Mouse (Mus musculus) right cerebral cortex, postnatal 10 days (tissue): ENCODE measurements around the gene Ddx31.

Source experiments
- DNase-seq, 2 experiments: peaks; one replicate each; pipeline ENCODE4 v3.0.0; 2021; ENCODE audit warnings: low spot score in 2 of 2

Ddx31 gene

DNA sequence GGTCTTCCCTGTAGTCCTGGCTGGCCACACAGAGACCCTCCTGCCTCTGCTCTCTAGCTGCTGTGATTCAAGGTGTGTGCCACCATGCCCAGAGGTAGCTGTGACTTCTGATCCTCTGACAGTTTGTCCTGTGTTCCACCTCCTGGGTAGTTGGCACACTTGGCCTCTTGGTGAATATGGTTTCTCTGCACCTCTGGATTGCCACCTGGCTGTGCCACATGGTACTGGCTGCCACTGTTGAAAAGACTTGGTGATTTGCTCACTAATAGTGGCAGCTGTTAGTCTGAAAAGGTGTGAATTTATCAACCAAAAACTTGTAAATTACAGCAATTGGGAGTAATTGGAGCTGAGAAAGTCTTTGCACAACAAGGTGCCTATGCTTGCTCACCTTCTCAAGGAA is 23.7 kb downstream of the Ddx31 start:
- no peak for DNase-seq

DNA sequence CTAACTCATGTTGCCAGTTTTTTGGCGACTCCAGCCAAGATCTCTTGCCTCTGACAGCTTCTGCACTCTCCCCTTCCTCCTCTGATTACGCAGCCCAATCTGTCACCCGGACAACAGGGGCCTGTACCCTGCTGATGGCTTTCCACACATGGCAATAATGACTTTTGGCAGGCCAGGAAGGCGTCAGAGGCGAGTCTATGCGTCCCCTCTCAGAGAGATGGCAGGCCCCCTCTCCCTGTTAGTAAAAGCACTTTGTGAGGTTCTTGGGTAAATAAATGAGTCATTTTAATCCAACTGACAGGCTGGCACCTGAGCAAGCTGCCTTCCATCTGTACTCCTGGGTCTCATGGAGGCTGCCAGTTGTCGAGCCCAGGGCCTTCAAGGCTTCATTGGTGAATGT is 27.3 kb downstream of the Ddx31 start:
- DNase-seq = peak in 1 of 2 experiments; percentile 24

DNA sequence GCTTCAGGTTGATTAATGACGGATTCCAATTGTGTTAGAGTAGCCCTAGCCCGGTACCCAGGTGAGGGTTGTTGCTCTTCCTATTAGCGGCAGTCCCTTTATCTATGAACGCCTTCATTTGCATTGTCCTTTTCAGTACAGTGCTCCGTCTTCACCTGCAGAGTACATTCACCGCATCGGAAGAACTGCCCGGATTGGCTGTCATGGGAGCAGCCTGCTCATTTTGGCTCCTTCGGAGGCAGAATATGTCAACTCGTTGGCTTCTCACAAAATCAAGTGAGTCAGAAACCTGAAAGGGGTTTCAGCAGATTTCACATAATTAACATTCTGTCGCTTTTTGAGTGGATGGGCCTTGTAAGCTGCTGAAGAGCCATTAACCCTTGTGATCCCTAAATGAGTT is 35.3 kb downstream of the Ddx31 start:
- no peak for DNase-seq

DNA sequence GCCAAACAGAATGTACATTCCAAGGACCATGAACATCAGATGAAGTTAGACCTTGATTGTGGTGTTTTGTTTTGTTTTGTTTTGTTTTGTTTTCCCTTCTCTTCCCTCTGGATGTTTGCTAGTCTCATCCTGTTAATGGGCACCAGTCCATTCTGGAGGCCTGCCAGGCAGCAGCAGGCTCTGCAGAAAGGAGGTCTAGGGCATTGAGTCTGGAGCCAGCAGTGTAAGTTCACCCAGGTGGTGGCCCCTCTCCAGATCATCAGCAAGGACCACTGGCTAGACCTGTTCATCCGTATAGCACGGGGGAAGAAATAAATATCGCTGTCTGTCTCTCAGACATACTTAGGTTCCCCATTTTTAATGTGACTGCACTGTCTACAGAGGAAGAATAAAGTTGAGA is 41.1 kb downstream of the Ddx31 start:
- DNase-seq = peak; percentile 34 to 50

DNA sequence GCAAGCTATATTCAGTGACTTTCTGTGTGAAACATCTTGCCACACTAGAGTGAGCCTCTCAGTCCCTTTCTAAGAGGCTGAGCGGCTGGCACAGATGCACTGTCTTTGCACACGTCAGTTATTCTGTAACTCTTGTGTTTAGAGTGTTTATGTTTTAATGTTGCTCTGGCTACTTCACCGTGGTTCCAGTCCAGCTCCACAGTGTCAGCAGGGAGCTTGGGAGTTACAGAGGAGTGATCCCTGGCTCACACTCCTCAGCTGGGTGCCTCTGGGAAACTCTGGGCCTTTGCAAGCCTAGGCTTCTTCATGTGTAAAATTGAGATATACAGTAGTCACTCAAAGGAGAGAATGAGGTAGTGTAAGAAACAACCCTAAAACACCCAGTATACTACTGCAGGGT is 41.8 kb downstream of the Ddx31 start:
- no peak for DNase-seq

DNA sequence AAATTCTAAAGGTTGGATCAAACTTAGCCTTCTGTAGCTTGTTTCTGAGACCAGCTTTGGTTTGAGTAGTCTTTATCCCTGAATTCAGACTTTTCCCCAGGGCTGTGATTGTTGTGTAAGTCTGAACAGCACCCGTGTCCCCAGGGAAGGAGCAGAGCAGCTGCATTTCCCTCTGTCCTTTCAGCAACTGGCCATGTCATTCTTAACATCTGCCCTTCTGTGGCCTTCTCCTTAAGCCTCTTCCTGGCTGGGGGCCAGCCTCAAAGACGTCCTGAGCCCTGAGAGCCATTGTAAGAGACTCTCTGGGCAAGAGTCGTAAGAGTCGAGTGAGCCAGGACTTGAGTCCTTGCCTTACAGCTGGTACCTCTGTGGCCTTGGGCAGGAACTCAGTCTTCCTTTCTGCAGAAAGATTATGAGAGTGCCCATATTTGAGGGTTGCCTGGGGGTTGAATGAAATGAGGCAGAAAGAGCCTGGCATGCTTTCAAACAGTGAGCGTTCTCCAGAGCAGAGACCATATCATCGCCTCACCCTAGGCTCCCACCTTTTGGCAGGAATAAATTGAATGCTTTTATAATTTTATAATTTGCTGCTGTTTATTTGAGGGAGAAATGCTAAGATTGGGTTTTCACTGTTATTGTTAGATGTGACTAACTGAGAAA is 42.8 kb downstream of the Ddx31 start:
- DNase-seq = no peak

DNA sequence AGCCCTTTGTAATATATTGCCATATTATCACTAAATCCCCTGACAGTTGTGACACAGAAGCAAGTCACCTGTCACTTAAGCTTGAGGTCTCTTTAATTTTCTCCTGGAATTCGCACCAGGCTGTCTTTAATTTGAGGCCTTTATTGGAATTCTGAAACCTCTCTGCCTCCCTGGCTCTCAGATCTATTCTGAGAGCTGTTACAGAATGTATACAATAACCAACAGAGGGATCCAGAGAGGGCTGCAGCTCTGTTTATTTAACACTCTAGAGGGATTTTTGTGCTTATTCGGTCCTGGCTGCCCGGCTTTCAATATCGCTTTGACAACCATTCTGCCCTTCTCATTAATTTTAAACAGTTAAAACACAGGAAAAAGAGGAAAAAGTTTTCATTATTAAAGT is 44.7 kb downstream of the Ddx31 start:
- DNase-seq = no peak

DNA sequence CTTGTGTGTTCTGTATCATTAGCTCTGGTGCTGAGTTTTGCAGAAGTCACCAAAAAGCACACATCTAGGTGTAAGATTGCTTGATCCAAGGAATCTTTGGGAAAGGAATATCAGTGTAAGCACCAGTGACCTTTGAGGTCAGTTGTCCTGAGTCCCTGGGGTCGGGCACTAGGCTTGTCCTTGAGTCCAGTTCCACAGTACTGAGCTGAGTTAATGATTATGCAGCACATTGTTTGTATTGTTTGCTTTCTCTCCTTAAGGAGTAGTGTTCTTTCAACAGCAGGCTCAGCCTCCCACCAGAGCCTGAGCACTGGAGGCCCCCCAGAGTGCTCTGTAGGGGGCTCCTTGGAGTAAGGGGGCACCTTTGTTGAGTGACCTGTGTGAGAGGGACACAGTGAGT is 52.6 kb downstream of the Ddx31 start:
- no peak for DNase-seq

DNA sequence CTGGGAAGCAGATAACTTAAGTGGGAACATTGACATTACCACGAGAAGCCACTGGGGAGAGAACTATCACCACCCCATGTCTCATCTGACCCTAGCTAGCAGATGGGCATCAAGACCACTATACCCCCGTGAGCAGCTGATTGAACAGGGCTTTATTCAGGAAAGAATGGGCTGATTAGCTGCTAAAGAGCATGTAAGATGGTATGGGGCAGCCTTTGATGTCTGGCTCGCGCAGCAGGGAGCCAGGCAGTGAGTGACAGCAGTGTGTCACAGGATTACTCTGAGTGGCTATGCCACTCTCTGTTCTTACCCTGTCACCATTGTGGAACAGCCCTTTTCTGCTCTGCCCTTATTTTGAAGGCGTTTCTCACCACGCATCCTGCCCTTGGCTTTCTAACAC is 53.3 kb downstream of the Ddx31 start:
- no peak for DNase-seq

DNA sequence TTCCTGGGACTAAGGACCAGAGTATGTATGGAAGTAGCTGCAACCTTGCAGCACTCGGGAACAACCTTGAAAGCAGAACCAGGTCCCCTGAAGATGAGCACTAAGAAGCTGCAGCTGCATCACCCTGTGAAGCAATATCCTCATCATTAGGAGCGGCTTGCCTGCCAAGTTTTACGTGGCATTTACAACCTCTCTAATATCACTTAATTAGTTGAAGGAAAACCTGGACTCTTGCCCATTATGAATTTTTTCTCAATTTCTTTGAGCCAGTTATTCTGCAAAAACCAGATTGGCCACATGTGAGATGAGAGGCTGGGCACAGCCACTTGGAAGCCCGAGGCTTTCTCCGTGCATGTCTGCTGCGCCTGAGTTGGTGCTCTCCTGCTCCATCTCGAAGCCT is 55.7 kb downstream of the Ddx31 start:
- no peak for DNase-seq

DNA sequence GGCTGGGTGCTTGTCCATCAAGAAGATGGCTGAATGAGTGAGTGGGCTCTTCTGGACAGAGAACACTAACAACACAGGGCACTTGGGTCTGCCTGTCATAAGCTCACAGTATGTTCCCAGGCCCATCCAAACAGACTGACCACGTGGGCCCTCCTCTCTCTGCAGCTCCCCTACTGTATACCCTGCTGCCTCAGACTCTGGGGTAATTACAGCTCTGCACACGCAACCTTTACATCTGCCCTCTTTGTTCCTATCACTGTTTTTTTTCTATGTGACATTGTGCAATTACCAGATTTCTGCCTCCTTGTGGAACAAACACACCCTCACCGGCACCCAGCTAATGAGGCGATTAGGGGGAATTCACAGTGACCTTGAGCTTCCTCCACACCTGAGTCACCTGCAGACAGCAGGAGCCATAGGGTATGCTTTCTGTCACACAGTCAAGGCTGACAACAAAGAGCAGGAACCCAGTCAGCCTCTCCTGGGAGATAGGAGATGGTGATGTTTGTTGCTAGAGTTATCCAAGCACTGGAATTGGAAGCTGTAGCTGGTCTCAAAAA is 57.2 kb downstream of the Ddx31 start:
- DNase-seq = no peak

DNA sequence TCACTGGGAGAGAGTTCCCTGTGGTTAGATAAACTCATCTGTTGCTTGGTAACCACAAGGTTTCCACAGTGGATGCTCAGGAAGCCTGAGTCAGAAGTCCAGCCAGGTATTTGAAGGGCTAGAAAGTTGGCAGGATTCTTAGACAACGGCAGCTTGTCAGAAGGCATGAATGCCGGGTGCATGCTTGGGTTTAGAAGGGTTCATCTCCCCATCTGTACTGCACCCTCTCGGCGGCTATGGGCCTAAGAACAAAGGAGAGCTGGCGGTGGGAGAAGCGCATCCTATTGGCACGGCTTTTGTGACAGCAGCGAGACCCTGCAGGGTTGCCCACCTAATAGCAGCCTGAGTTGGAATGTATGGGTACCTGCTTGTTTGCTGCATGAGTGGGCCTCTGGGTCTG is 62.1 kb downstream of the Ddx31 start:
- no peak for DNase-seq

DNA sequence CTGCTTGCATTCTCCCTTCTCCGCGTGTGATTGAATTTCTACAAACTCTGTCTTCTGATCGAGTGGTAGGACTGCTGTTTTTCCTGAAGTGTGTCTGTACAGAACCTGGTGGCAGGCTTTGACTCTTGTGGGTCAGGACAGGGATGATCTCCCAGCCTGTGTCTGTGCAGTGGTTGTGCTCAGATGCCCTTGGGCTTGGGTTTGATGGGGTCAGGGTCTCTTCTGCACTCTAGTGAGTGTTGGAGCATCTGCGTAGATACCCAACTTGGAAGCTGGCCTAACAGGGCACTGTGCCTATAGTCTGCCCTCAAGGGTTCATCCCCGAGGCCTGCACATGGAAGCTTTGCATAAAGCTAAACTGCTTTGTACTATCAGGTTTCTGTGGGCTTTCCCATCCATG is 63.7 kb downstream of the Ddx31 start:
- DNase-seq = no peak

DNA sequence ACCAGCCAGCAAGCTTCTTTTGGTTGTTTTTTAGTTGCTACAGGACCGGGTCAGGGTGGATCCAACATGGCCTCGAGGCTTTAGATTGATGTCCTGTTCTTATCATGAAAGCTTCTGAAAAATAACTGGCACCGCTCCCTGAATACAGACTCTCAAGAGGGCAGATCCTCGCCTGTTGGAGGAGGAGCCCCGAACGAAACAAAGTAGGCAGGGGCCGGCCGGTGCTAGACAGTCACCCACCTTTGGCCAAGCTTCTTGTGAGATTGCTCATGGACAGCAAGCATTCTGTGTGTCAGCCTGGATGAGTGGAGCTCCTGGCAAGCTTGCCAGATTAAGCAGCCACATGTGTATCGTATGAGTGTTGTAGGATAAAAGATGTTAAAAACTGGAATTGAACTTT is 64.6 kb downstream of the Ddx31 start:
- no peak for DNase-seq

DNA sequence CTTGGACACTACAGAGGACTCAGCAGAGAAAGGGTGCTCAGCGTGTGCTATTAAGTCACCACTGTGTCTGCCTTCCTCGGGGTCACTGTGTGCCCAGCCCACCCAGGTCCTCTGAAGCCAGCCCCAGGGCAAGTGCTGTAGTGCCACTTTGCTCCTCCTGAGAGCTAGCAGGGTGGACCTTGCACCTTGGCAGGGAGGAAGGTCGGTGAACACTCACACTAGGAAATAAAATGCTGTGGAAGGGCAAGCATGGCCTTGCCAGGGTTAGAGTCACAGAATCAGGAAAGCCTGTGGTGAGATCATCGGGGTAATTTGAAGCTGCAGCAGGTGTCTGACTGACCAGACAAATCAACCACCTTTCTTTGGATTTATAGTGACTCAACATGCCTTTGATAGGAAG is 65.4 kb downstream of the Ddx31 start:
- no peak for DNase-seq

DNA sequence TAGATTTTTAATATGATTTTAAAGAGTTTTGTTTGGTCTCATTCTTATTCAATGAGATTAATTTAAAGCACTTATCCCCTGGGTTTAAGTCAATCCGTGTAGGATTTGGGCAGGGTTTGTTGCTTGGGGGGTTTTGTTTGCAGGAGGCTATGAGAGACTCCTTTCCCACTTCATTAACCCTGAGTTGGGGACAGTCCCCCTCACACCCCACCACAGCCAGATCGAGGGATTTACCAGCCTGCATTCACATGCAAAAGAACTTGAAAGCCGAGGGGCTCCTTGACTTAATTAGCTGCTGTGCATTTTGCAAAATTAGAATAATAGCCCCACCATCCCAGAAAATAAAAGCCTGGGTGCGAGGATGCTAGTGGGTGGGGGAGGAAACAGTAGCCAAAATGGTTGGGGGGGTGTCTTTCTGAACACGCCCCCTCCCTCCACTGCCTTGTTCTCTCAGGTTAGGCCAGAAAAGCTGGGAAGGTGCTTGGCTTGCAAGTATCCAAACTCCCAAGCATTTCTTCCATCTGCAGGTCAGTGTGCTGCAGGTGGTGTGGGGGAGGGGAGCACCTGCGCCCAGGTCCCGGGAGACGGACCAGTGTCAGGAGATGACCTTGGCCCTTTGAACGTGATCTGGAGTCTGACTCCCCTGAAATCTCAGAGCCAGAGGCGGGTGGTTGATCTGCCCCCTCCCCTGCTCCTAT is 67.6 kb downstream of the Ddx31 start:
- no peak for DNase-seq

DNA sequence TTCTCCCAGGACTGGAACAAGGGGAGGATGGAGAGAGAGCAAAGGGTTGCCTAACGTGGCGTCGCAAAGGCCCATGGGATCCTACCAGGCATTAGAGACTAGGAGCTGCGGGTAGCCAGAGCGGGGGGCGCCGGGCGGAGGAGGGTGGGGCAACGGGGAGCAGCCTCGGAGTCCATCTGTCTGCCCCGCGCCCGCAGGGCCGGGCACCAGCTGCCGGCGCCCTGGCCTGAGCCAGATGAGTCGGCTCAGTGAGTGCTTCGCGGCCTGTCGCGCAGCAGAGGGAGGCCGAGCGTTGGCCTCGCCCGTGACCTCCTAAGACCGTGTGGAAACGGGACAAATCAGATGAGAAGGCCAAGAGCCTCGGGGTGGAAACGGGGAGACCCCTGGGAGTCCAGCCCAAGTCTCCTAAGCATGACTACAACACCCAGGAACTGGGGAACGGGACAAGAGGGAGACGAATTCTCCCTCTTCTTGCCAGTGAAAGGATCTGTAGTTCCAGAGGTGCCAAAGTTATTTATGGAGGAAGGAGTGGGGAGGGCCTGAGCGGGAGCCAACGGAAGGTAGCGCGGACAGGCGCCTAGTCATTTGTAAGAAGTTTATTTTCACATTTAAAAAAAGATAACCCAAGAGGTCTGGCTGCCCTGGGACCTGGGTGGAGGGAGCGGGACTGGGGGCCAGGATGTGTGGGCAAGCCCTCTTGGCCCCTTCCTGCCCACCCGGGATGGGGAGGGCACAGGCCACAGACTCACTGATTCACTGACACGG is 68.4 kb downstream of the Ddx31 start:
- DNase-seq = no peak

DNA sequence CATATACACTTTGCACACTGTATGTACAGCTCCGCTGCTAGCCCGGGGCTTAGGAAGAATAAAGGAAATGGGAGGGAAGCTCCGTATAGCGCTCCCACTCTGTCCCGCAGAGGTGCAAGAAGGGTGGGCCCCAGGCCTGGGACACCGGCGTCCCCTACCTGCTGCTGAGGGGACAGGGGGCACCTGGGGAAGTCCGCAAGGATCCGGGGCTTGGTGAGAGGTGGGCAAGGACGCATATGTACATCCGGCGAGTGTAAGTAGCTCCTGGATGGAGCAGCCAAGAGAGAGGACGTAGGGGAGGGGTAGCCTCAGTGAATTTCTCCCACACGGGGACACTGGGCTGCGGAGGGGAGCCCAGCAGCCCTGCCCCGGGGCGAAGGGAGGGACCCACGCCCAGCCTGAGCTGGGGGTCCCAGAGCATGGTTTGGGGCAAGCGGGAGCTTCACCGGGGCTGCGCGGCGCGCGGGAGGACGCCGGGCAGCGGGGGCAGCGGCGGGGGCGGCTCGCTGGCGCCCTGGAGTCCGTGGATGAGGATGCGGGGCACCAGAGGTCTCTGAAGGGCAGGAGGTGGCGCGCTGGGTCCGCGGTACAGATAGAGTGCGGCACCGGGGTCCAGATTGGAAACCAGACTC is 69.1 kb downstream of the Ddx31 start:
- no peak for DNase-seq

DNA sequence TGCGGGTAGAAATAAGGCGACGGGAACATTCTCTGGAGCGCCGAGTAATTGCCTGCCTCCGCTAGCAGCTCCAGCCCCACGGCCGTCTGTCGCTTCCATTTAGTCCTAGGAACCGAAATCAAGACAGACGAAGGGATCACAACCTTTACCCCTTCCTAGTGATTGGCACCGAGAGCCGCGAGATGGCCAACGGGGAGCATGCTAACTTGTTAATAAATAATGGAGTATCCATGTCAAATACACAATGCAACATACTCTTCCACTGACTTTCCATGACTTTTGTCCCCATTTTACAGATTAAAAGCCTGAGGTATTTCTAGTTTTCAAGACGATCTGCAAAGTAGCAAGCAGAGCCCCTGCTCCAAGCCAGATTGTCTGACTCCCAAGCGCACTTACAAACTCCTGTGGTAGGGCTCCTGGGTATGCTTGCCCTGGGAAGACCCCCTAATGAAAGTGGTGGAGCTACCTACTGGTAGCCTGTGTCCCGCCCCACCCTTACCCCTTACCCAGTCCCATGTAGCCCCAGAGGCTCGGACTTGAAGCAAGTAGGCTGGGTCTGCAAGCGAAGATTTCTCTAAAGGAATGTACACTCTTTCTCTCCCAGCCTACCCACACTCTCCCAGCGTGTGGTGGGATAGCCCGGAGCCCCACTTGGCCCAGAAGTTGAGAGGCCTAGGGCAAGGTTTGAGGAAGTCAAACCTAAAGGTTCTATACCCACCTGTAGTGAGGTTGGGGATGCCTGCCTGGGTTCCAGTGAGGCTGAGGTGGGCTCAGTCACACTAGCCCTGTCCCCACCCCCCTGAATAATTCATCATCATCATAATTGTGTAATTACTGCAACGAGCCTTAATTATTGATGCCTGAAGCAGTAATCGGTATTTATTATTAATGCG is 69.9 kb downstream of the Ddx31 start:
- no peak for DNase-seq

DNA sequence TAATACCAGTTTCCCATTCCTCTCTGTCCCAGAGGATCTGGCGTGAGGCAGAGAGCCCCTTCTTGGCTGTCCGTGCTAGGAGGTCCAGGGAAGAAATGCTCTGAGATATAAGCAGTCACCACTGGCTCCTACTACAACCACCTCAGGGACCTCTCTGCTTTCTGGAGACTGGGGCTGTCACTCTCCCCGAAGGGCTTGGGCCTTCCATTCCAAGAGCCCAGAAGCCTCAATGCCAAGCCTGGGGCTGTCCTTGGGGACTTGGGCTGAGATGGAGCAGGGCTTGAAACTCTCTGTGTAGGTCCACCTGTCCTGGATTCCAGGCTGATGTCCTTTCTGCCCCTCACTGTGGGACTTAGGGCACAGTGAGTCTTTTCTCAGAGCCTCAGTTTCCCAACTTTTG is 70.7 kb downstream of the Ddx31 start:
- no peak for DNase-seq

DNA sequence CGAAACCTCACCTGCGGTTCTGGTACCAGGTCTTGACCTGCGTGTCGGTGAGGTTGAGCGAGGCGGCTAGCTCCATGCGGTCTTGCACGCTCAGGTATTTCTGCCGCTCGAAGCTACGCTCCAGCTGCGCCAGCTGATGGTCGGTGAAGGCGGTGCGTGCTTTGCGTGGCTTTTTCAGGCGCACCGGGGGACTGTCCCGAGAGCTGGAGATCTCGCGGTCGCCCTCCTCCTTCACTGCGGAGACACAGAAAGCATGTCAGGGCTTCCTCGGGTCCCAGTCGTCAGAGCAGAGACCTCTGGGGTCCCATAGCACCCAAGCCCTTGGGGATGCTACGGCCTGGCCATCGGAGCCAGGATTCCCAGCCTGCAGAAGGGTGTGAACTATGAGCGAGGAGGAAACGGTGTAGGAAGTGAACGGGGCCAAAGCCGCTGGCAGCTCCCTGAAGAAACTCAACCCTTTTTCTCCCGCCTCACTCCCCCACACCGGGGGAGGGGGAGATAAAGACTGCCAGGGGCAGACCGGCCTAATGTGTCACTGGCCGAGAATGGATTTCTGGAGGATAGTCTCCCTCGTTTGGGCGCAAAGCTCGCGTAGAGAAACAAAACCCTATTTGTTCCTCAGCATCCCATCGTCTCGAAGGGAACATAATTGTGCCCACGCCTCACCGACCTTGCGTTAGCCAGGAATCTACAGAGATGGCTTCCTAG is 71.3 kb downstream of the Ddx31 start:
- no peak for DNase-seq
